Comparison of ENCODE assay signal across 13 mouse cellular contexts in the genomic region with DNA sequence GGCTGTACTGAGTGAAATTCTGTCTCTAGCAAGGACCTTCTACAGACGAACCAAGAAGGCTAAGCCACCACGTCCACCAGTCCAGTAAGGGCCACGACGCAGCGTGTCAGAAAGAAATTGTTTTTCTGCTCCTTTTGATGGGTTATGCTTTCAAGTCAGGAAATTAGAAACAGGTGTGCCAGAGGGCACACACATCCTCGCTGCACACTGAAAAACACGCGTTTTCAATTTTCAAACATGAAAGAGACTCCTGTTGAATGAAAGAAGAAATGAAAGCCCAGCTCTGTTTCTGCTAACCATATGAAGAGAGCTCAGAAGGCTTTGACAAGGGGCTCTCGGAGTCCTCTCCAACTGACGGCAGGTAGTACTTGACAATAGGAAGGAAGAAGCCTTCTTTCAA.
DNase-seq lines count a peak whose midpoint lies in the region; ATAC-seq and TF ChIP-seq lines count a peak whose summit lies in the region.
"Had no signal": no experiment of that assay in that cellular context is flagged by ENCODE, and none has a peak within 500 bp of the region (broad histone marks: within the 10 kb centered on the region; RNA-seq: fewer than 3 reads in every experiment).

No protein-coding gene starts in this region.

- no peak overlapping the region for H3K27ac ChIP-seq in neural tube, embryonic 15.5 days (replicated peaks)
- H3K27ac ChIP-seq in embryonic facial prominence, embryonic 10.5 days (replicated peaks) = peak overlapping the region; percentile 67
- peak overlapping the region; percentile 88 for H3K27ac ChIP-seq in limb, embryonic 12.5 days
- no peak overlapping the region for H3K27ac ChIP-seq in forebrain, postnatal 0 days (ENCODE audit: low read depth, low read length)
- H3K27ac ChIP-seq: kidney, embryonic 15.5 days; midbrain, embryonic 12.5 days had no signal

- no peaks in the 10 kb centered on the region for H3K9me3 ChIP-seq in neural tube, embryonic 15.5 days (replicated peaks)
- H3K9me3 ChIP-seq in embryonic facial prominence, embryonic 10.5 days = no peaks in the 10 kb centered on the region
- H3K9me3 ChIP-seq in limb, embryonic 12.5 days = no peaks in the 10 kb centered on the region
- H3K9me3 ChIP-seq in forebrain, postnatal 0 days (ENCODE audit: low read length) = no peaks in the 10 kb centered on the region
- H3K9me3 ChIP-seq: kidney, embryonic 15.5 days; midbrain, embryonic 12.5 days had no signal

- no peaks in the 10 kb centered on the region for H3K27me3 ChIP-seq in neural tube, embryonic 15.5 days (replicated peaks)
- no peaks in the 10 kb centered on the region for H3K27me3 ChIP-seq in embryonic facial prominence, embryonic 10.5 days (replicated peaks; ENCODE audit: low read depth, poor library complexity, severe bottlenecking)
- H3K27me3 ChIP-seq in limb, embryonic 12.5 days = no peaks in the 10 kb centered on the region
- H3K27me3 ChIP-seq in forebrain, postnatal 0 days (ENCODE audit: insufficient read depth, low read length) = no peaks in the 10 kb centered on the region
- H3K27me3 ChIP-seq: kidney, embryonic 15.5 days; midbrain, embryonic 12.5 days had no signal

- WGBS in neural tube, embryonic 15.5 days = 87% methylated on average over 10 of the region's 10 CpGs
- 34% methylated on average over 10 of the region's 10 CpGs for WGBS in embryonic facial prominence, embryonic 10.5 days
- WGBS in limb, embryonic 12.5 days = 10% methylated on average over 10 of the region's 10 CpGs
- WGBS in forebrain, postnatal 0 days = 83% methylated on average over 10 of the region's 10 CpGs

- peak; percentile 27 for DNase-seq in neural tube, embryonic 10.5 days (ENCODE audit: extremely low spot score, low spot score)
- peak; percentile 66 for DNase-seq in embryonic facial prominence, embryonic 10.5 days (ENCODE audit: low spot score)
- DNase-seq in thymus, postnatal 36 days = peak; percentile 40 to 59
- DNase-seq in B cell, adult 2 months = no peak
- no peak for DNase-seq in forebrain, postnatal 0 days
- no peak for DNase-seq in retina, postnatal 1 day
- DNase-seq: cerebellum, postnatal 14 days; right cerebral cortex, postnatal 4 days had no signal

- no peaks in the 10 kb centered on the region for H3K36me3 ChIP-seq in neural tube, embryonic 15.5 days
- no peaks in the 10 kb centered on the region; the same call in 1 of the 2 replicates for H3K36me3 ChIP-seq in embryonic facial prominence, embryonic 10.5 days (replicated peaks)
- no peaks in the 10 kb centered on the region for H3K36me3 ChIP-seq in limb, embryonic 12.5 days
- H3K36me3 ChIP-seq in forebrain, postnatal 0 days (ENCODE audit: insufficient read depth) = no peaks in the 10 kb centered on the region
- H3K36me3 ChIP-seq: kidney, embryonic 15.5 days; midbrain, embryonic 12.5 days had no signal

- no peaks in the 10 kb centered on the region for H3K4me1 ChIP-seq in neural tube, embryonic 15.5 days
- peaks cover 19% of the 10 kb centered on the region for H3K4me1 ChIP-seq in embryonic facial prominence, embryonic 10.5 days
- peaks cover 33% of the 10 kb centered on the region for H3K4me1 ChIP-seq in limb, embryonic 12.5 days (replicated peaks)
- no peaks in the 10 kb centered on the region for H3K4me1 ChIP-seq in forebrain, postnatal 0 days (ENCODE audit: insufficient read depth)
- H3K4me1 ChIP-seq: kidney, embryonic 15.5 days; midbrain, embryonic 12.5 days had no signal

- TF ChIP-seq CTCF in forebrain, postnatal 0 days (IDR thresholded peaks at IDR 0.05; ENCODE audit: low read depth) = no peak

- no peak overlapping the region for H3K9ac ChIP-seq in neural tube, embryonic 15.5 days (replicated peaks)
- no peak overlapping the region for H3K9ac ChIP-seq in limb, embryonic 12.5 days (replicated peaks)
- H3K9ac ChIP-seq in forebrain, postnatal 0 days = no peak overlapping the region
- H3K9ac ChIP-seq: kidney, embryonic 15.5 days; midbrain, embryonic 12.5 days had no signal

- no peak for ATAC-seq in neural tube, embryonic 15.5 days (ENCODE audit: low FRiP score)
- ATAC-seq in limb, embryonic 12.5 days (ENCODE audit: insufficient number of reproducible peaks, insufficient read depth, low FRiP score, low TSS enrichment, low read depth) = peak; percentile 72
- no peak for ATAC-seq in forebrain, postnatal 0 days
- ATAC-seq: forebrain, embryonic 14.5 days had no signal

- no peak overlapping the region for H3K4me3 ChIP-seq in neural tube, embryonic 15.5 days (replicated peaks)
- no peak overlapping the region for H3K4me3 ChIP-seq in embryonic facial prominence, embryonic 10.5 days
- H3K4me3 ChIP-seq in limb, embryonic 12.5 days (replicated peaks) = no peak overlapping the region
- no peak overlapping the region for H3K4me3 ChIP-seq in forebrain, postnatal 0 days (ENCODE audit: low read depth, low read length)
- H3K4me3 ChIP-seq: kidney, embryonic 15.5 days; midbrain, embryonic 12.5 days had no signal

- H3K4me2 ChIP-seq in neural tube, embryonic 15.5 days = no peak overlapping the region
- peak overlapping the region; percentile 31 for H3K4me2 ChIP-seq in limb, embryonic 12.5 days
- no peak overlapping the region for H3K4me2 ChIP-seq in forebrain, postnatal 0 days (ENCODE audit: low read depth)
- H3K4me2 ChIP-seq: kidney, embryonic 15.5 days; midbrain, embryonic 12.5 days had no signal

Comparison
In these comparisons a context has a peak if more than half of its experiments do, and no peak if none do; other contexts are left out.
1. DNase-seq: peak in neural tube, embryonic 10.5 days (single experiment), embryonic facial prominence, embryonic 10.5 days (single experiment) and thymus, postnatal 36 days (2 of 2); none in B cell, adult 2 months (0 of 2), forebrain, postnatal 0 days (single experiment) and retina, postnatal 1 day (single experiment).
2. H3K27ac ChIP-seq: peak in embryonic facial prominence, embryonic 10.5 days (single experiment) and limb, embryonic 12.5 days (single experiment); none in neural tube, embryonic 15.5 days (single experiment) and forebrain, postnatal 0 days (single experiment).